Mouse (Mus musculus): Measurements from ENCODE around the gene Galns. TPM values are rescaled to one million over a fixed set of nuclear protein-coding genes. Genes with fewer than 3 reads are reported as not detected.
A peak's percentile ranks its signal among the peaks of the same experiment; 100 is the strongest.

Gene Galns
- polyA plus RNA-seq, 1 experiment from 2014 or later, result 12.5 TPM

- no peaks in the 10 kb centered on the region for H3K9me3 ChIP-seq (ENCODE audit: low read depth, low read length)
- 87% methylated on average over 17 of the region's 17 CpGs for WGBS
- ATAC-seq (ENCODE audit: insufficient read depth) (no peak), DNase-seq (no peak)
- no peak for TF ChIP-seq CTCF (IDR thresholded peaks at IDR 0.05; ENCODE audit: low read depth)
- H3K4me3 ChIP-seq (ENCODE audit: low read depth, low read length), result no peak overlapping the region
- H3K27ac ChIP-seq (ENCODE audit: low read depth), result no peak overlapping the region
- no peaks in the 10 kb centered on the region for H3K4me1 ChIP-seq (ENCODE audit: insufficient read depth)
- H3K4me2 ChIP-seq, result no peak overlapping the region
- H3K27me3 ChIP-seq (ENCODE audit: insufficient read depth, low read length), result no peaks in the 10 kb centered on the region
- H3K9ac ChIP-seq, result no peak overlapping the region
- H3K36me3 ChIP-seq (ENCODE audit: insufficient read depth), result no peaks in the 10 kb centered on the region
These were observed 12.8 kb upstream of the Galns start for GRCm38 (mm10) chr8:122623844-122624642.

GRCm38 (mm10) chr8:122622727-122623126 is 11.5 kb upstream of the Galns start, which contains the start of gene Pabpn1l:
Gene Pabpn1l (minus strand): TSS chr8:122622739.
- H3K9me3 ChIP-seq (ENCODE audit: low read depth, low read length), result no peaks in the 10 kb centered on the region
- ATAC-seq (ENCODE audit: insufficient read depth) (no peak), DNase-seq (no peak)
- H3K36me3 ChIP-seq (ENCODE audit: insufficient read depth), result no peaks in the 10 kb centered on the region
- H3K4me3 ChIP-seq (ENCODE audit: low read depth, low read length), result no peak within 1 kb of the TSS
- no peak within 1 kb of the TSS for H3K9ac ChIP-seq
- no peaks in the 10 kb centered on the region for H3K27me3 ChIP-seq (ENCODE audit: insufficient read depth, low read length)
- no peaks in the 10 kb centered on the region for H3K4me1 ChIP-seq (ENCODE audit: insufficient read depth)
- H3K27ac ChIP-seq (ENCODE audit: low read depth), result no peak within 1 kb of the TSS
- H3K4me2 ChIP-seq, result no peak within 1 kb of the TSS
- TF ChIP-seq CTCF (IDR thresholded peaks at IDR 0.05; ENCODE audit: low read depth), result no peak
- 55% methylated on average over 6 of the region's 6 CpGs for WGBS

DNA sequence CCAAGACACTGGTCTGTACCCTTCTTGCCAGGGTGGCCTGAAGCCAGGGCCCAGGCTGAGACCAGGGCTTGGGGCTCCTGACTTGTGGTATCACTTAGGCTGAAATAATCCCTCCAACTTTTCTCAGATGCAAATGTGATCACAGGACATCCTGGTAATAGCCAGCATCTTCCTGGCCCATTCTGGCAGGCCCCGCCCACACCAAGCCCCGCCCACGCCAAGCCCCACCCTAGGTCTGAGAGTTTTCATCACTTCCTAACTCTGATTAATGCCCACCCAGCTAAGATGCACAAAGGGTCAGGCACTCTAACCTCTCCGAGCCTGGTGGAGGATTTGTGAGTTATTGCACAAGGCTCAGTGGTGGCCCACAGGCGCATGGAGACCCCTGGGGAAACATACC is 9.2 kb upstream of the Galns start:
- no peak overlapping the region for H3K4me3 ChIP-seq (ENCODE audit: low read depth, low read length)
- H3K27me3 ChIP-seq (ENCODE audit: insufficient read depth, low read length), result no peaks in the 10 kb centered on the region
- peaks cover 3% of the 10 kb centered on the region; the same call in 1 of the 2 replicates for H3K36me3 ChIP-seq (ENCODE audit: insufficient read depth)
- H3K9me3 ChIP-seq (ENCODE audit: low read depth, low read length), result no peaks in the 10 kb centered on the region
- H3K4me2 ChIP-seq, result no peak overlapping the region
- no peaks in the 10 kb centered on the region for H3K4me1 ChIP-seq (ENCODE audit: insufficient read depth)
- DNase-seq, result no peak
- no peak overlapping the region for H3K27ac ChIP-seq (ENCODE audit: low read depth)
- TF ChIP-seq CTCF (IDR thresholded peaks at IDR 0.05; ENCODE audit: low read depth), result no peak
- H3K9ac ChIP-seq, result no peak overlapping the region
- no peak for ATAC-seq (ENCODE audit: insufficient read depth)
- 30% methylated on average over 5 of the region's 5 CpGs for WGBS

GRCm38 (mm10) chr8:122618660-122619378 is 7.6 kb upstream of the Galns start:
- 68% methylated on average over 6 of the region's 6 CpGs for WGBS
- no peak; the same call in 1 of the 2 replicates for ATAC-seq (ENCODE audit: insufficient read depth)

DNA sequence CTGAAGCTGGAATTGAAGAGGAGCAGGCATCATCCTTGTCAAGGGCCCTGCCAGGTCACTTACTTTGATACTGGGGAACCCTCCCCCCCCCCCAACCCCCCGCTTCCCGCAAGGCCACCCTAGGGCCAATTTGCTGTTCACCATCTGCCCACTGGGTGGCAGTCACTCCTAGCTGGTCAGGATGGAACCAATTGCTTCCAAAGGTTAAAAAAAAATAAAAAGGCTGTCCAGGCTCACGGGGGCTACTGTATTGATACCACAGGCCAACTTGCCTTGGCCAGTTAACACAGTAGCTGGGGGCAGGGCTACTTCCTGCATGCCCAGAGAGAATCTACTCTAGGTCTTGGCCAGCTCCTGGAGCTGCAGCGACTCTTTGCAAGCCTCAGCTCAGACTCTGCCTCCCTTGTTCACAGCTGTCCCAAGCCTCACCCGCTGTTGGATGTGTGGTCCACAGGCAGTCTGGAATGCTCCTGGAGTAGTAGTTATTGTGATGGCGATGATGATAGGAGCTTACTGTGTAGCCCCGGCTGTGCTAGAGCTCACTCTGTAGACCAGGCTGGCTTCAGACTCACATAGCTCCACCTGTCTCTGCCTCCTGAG is 6.8 kb upstream of the Galns start:
- TF ChIP-seq CTCF (IDR thresholded peaks at IDR 0.05; ENCODE audit: low read depth), result peak; percentile 79
- no peak overlapping the region for H3K27ac ChIP-seq (ENCODE audit: low read depth)
- H3K4me3 ChIP-seq (ENCODE audit: low read depth, low read length), result no peak overlapping the region
- H3K36me3 ChIP-seq (ENCODE audit: insufficient read depth), result peaks cover 9% of the 10 kb centered on the region; the same call in 1 of the 2 replicates
- H3K9me3 ChIP-seq (ENCODE audit: low read depth, low read length), result no peaks in the 10 kb centered on the region
- ATAC-seq (ENCODE audit: insufficient read depth), result peak; percentile 13; the same call in 1 of the 2 replicates
- WGBS, result 33% methylated on average over 5 of the region's 7 CpGs
- no peaks in the 10 kb centered on the region for H3K27me3 ChIP-seq (ENCODE audit: insufficient read depth, low read length)
- DNase-seq, result peak; percentile 95
- H3K9ac ChIP-seq, result no peak overlapping the region
- H3K4me2 ChIP-seq, result no peak overlapping the region
- H3K4me1 ChIP-seq (ENCODE audit: insufficient read depth), result no peaks in the 10 kb centered on the region

More at GRCm38 (mm10) chr8:122618660-122619378, 7.6 kb upstream of the Galns start:
- no peak for DNase-seq
- Histone ChIP-seq H3K9ac (no peak overlapping the region), H3K4me2 (no peak overlapping the region), H3K4me1 (ENCODE audit: insufficient read depth) (no peaks in the 10 kb centered on the region), H3K27me3 (ENCODE audit: insufficient read depth, low read length) (no peaks in the 10 kb centered on the region), H3K36me3 (ENCODE audit: insufficient read depth) (peaks cover 9% of the 10 kb centered on the region; the same call in 1 of the 2 replicates), H3K4me3 (ENCODE audit: low read depth, low read length) (no peak overlapping the region), H3K9me3 (ENCODE audit: low read depth, low read length) (no peaks in the 10 kb centered on the region), H3K27ac (ENCODE audit: low read depth) (no peak overlapping the region)
- no peak for TF ChIP-seq CTCF (IDR thresholded peaks at IDR 0.05; ENCODE audit: low read depth)

DNA sequence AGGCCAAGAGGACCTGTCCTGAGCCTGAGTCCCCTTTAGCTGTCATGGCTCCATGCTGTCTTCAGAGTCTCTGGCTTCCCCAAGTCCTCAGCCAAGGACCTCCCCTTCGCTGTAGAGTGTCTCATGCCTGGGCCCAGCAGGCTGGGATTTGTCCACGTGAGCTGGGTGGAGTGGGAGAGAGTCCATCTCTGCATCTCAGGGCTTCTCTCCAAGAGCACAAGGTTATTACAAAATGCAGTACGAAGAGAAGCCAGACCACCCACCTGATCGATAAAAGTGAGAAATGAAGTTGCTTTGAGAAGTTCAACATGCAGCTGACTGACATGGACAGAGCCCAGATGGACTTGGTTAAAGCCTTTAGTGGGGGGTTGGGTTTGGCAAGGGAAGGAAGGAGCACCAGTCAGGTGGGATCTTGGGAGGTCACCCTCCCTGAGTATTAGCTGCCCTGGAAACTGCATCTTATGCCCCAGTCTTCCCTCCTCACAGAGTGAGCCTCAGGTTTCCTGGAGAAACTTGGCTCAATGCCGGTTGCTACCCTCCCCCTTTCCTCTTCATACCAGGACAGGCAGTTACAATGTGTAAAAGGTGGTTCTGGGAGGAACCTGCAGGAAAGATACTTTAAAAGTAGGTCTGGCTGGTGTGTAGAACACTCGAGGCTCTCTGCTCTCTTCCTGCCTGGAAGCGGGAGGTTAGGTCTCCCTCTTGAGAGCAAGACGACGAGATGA is 5.1 kb upstream of the Galns start:
- Histone ChIP-seq H3K9me3 (ENCODE audit: low read depth, low read length) (no peaks in the 10 kb centered on the region), H3K27me3 (ENCODE audit: insufficient read depth, low read length) (no peaks in the 10 kb centered on the region), H3K9ac (no peak overlapping the region), H3K36me3 (ENCODE audit: insufficient read depth) (peaks cover 9% of the 10 kb centered on the region; the same call in 1 of the 2 replicates), H3K27ac (ENCODE audit: low read depth) (peak overlapping the region; percentile 18; the same call in 1 of the 2 replicates), H3K4me2 (no peak overlapping the region), H3K4me1 (ENCODE audit: insufficient read depth) (0 out of 2 replicates have a peak, but pooled peaks cover 5% of the 10 kb centered on the region), H3K4me3 (ENCODE audit: low read depth, low read length) (no peak overlapping the region)
- no peak for TF ChIP-seq CTCF (IDR thresholded peaks at IDR 0.05; ENCODE audit: low read depth)
- ATAC-seq (ENCODE audit: insufficient read depth), result no peak
- WGBS, result 43% methylated on average over 9 of the region's 9 CpGs
- DNase-seq, result peak; percentile 62

All from lung, embryonic 14.5 days (tissue).